Mouse (Mus musculus): Measurements from ENCODE around the gene Invs. TPM values are rescaled to one million over a fixed set of nuclear protein-coding genes. Genes with fewer than 3 reads are reported as not detected.
A peak's percentile ranks its signal among the peaks of the same experiment; 100 is the strongest.

Invs gene
- polyA plus RNA-seq (2012; rRNA removed) = 3.4 and 4.4 TPM in 2 replicates

DNA sequence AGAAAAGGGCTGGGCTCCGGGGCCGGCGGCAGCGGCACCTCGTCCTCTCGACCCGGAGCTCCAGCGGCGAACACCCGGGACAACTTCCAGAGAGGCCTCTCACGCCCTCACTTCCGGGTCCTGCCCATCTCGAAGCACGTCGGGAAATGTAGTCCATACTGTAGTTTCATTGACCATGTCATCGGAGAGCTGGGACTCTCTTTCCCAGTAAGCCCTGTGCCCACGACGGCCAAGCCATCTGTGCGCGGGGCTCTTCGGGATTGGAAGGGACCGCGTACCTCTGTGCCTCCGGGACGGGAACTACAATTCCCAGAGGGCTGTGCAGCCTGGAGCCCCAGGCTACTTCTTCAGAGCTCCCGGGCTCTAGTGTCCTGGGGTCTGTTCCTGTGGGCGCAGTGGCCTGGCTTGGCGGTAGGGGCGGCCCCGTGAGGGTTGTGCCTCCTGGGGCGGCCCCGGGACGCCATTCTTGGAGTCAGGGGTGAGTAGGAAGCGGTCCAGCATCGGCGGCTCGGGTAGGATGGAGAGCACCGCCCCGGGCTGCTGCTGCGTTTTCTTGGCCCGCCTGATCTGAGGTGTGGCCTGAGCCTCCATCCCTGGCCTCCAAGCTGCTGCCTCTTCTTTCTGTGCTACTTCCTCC lies at the start of gene Invs, which contains the start of gene Erp44:
TSS of gene Invs (plus strand) at position 263 of the 637 bp plus-strand sequence.
TSS of gene Erp44 (minus strand) at position 61 of the 637 bp plus-strand sequence.
- WGBS = under 1% methylated on average over 41 of the region's 41 CpGs
- DNase-seq (ENCODE audit: low read depth in 1 of 2, low spot score in 2 of 2) = peak; percentile 90 to 93
- TF ChIP-seq CTCF (IDR thresholded peaks at IDR 0.05; ENCODE audit: extremely low read depth, insufficient read depth, insufficient read length, insufficient replicate concordance) = no peak

DNA sequence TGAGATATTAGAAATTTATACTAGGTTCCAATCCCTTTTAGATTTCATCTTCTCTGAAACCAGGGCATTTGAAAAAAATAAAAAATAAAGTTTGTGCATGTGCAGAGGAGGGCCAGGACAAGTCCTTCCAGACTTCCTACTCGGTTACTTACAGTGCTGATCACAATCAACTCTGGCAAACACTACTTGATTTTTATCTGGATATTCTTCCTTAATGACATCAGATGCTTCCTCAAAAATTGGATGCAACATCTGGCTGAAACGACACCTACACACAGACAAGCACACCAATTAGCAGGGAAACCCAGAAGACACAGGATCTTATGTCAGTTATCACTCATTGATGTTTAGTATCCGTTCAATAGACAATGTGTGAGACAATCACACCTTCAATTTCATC lies 42.8 kb upstream of the Invs start:
- DNase-seq (ENCODE audit: low read depth in 1 of 2, low spot score in 2 of 2) = no peak
- no peak overlapping the region for H3K27ac ChIP-seq (ENCODE audit: insufficient read depth, low read length)
- H3K4me3 ChIP-seq (ENCODE audit: extremely low read depth, insufficient read depth, insufficient read length) = no peak overlapping the region
- no peaks in the 10 kb centered on the region for H3K4me1 ChIP-seq (ENCODE audit: control insufficient read depth, insufficient read depth, insufficient read length)
- H3K27me3 ChIP-seq (ENCODE audit: control insufficient read depth, insufficient read depth, low read length) = no peaks in the 10 kb centered on the region
- WGBS = 85% methylated on average over 3 of the region's 3 CpGs
- TF ChIP-seq CTCF (IDR thresholded peaks at IDR 0.05; ENCODE audit: extremely low read depth, insufficient read depth, insufficient read length, insufficient replicate concordance) (no peak), POLR2A (IDR thresholded peaks at IDR 0.05; ENCODE audit: low read depth, low read length) (no peak)
- peaks cover 5% of the 10 kb centered on the region; the same call in 1 of the 2 replicates for H3K36me3 ChIP-seq (ENCODE audit: control insufficient read depth, insufficient read depth, low read length)

More for the DNA sequence above, at the start of gene Invs, which contains the start of gene Erp44:
- Histone ChIP-seq H3K27ac (ENCODE audit: insufficient read depth, low read length) (peak within 1 kb of the TSS; percentile 73), H3K4me3 (ENCODE audit: extremely low read depth, insufficient read depth, insufficient read length) (peak within 1 kb of the TSS; percentile 88), H3K36me3 (ENCODE audit: control insufficient read depth, insufficient read depth, low read length) (0 out of 2 replicates have a peak, but pooled peaks cover 1% of the 10 kb centered on the region), H3K27me3 (ENCODE audit: control insufficient read depth, insufficient read depth, low read length) (no peaks in the 10 kb centered on the region), H3K4me1 (ENCODE audit: control insufficient read depth, insufficient read depth, insufficient read length) (peaks cover 3% of the 10 kb centered on the region; the same call in 1 of the 2 replicates)

DNA sequence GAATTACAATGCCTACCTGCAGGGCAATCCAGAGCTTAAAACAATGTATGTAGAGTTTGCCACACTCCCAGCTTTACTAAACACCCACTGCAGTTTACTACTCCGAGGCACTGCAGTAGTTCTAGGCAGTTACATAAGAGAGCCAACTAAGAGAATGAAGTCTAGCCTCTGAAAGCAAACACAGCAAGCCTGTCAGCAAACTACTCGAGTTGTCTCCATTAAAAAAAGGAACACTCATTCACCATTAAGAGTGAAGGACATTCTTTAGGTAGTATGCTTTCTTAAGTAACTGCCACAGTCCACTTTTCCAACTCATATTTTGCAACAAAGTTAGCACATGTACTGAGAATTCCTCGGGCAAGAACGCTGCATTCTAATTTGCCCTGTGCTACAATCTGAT lies 40.5 kb upstream of the Invs start:
- peaks cover 5% of the 10 kb centered on the region; the same call in 1 of the 2 replicates for H3K36me3 ChIP-seq (ENCODE audit: control insufficient read depth, insufficient read depth, low read length)
- no peak for DNase-seq (ENCODE audit: low read depth in 1 of 2, low spot score in 2 of 2)
- peaks cover 6% of the 10 kb centered on the region; the same call in 1 of the 2 replicates for H3K4me1 ChIP-seq (ENCODE audit: control insufficient read depth, insufficient read depth, insufficient read length)
- no peak for TF ChIP-seq POLR2A (IDR thresholded peaks at IDR 0.05; ENCODE audit: low read depth, low read length)
- no peak for TF ChIP-seq CTCF (IDR thresholded peaks at IDR 0.05; ENCODE audit: extremely low read depth, insufficient read depth, insufficient read length, insufficient replicate concordance)
- no peaks in the 10 kb centered on the region for H3K27me3 ChIP-seq (ENCODE audit: control insufficient read depth, insufficient read depth, low read length)
- 86% methylated on average over 4 of the region's 4 CpGs for WGBS
- no peak overlapping the region for H3K4me3 ChIP-seq (ENCODE audit: extremely low read depth, insufficient read depth, insufficient read length)
- H3K27ac ChIP-seq (ENCODE audit: insufficient read depth, low read length) = no peak overlapping the region

GRCm38 (mm10) chr4:48242482-48242881 lies 37.1 kb upstream of the Invs start:
- H3K4me3 ChIP-seq (ENCODE audit: extremely low read depth, insufficient read depth, insufficient read length) = no peak overlapping the region; the same call in 1 of the 2 replicates
- no peaks in the 10 kb centered on the region for H3K27me3 ChIP-seq (ENCODE audit: control insufficient read depth, insufficient read depth, low read length)
- H3K27ac ChIP-seq (ENCODE audit: insufficient read depth, low read length) = peak overlapping the region; percentile 23; the same call in 1 of the 2 replicates
- TF ChIP-seq CTCF (IDR thresholded peaks at IDR 0.05; ENCODE audit: extremely low read depth, insufficient read depth, insufficient read length, insufficient replicate concordance) = no peak
- no peak for TF ChIP-seq POLR2A (IDR thresholded peaks at IDR 0.05; ENCODE audit: low read depth, low read length)
- peaks cover 1% of the 10 kb centered on the region; the same call in 1 of the 2 replicates for H3K36me3 ChIP-seq (ENCODE audit: control insufficient read depth, insufficient read depth, low read length)
- DNase-seq (ENCODE audit: low read depth in 1 of 2, low spot score in 2 of 2) = peak; percentile 55 to 63
- 41% methylated on average over 4 of the region's 4 CpGs for WGBS
- peaks cover 8% of the 10 kb centered on the region; the same call in 1 of the 2 replicates for H3K4me1 ChIP-seq (ENCODE audit: control insufficient read depth, insufficient read depth, insufficient read length)

DNA sequence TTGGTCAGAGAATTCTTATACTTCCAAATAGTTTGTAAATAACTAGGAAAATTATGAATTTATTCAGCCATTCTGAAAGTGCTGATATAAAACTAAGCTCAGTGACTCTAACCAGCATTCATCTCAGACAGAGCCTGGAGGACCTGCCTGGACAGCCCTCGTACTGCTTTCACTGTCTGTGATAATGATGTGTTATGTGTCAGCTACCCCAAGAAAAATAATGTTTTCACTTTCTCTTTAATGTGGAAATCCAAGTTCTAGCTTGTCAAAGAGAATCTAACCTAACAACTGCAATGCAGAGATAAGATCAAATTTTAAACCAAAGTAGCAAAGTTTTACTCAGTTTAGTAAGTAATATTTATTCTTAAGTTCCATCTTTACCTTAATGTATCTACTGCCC lies 35.8 kb upstream of the Invs start:
- Histone ChIP-seq H3K4me1 (ENCODE audit: control insufficient read depth, insufficient read depth, insufficient read length) (peaks cover 8% of the 10 kb centered on the region; the same call in 1 of the 2 replicates), H3K27ac (ENCODE audit: insufficient read depth, low read length) (peak overlapping the region; percentile 72; the same call in 1 of the 2 replicates), H3K36me3 (ENCODE audit: control insufficient read depth, insufficient read depth, low read length) (peaks cover 1% of the 10 kb centered on the region; the same call in 1 of the 2 replicates), H3K27me3 (ENCODE audit: control insufficient read depth, insufficient read depth, low read length) (no peaks in the 10 kb centered on the region), H3K4me3 (ENCODE audit: extremely low read depth, insufficient read depth, insufficient read length) (no peak overlapping the region)
- no peak for DNase-seq (ENCODE audit: low read depth in 1 of 2, low spot score in 2 of 2)
- 33% methylated on average over 1 of the region's 1 CpGs for WGBS
- TF ChIP-seq POLR2A (IDR thresholded peaks at IDR 0.05; ENCODE audit: low read depth, low read length) = no peak
- no peak for TF ChIP-seq CTCF (IDR thresholded peaks at IDR 0.05; ENCODE audit: extremely low read depth, insufficient read depth, insufficient read length, insufficient replicate concordance)

- no peak for TF ChIP-seq POLR2A (IDR thresholded peaks at IDR 0.05; ENCODE audit: low read depth, low read length)
- Histone ChIP-seq H3K4me3 (ENCODE audit: extremely low read depth, insufficient read depth, insufficient read length) (no peak overlapping the region), H3K36me3 (ENCODE audit: control insufficient read depth, insufficient read depth, low read length) (no peaks in the 10 kb centered on the region; the same call in 1 of the 2 replicates), H3K27ac (ENCODE audit: insufficient read depth, low read length) (peak overlapping the region; percentile 49; the same call in 1 of the 2 replicates), H3K4me1 (ENCODE audit: control insufficient read depth, insufficient read depth, insufficient read length) (peaks cover 8% of the 10 kb centered on the region; the same call in 1 of the 2 replicates), H3K27me3 (ENCODE audit: control insufficient read depth, insufficient read depth, low read length) (no peaks in the 10 kb centered on the region)
- no peak for DNase-seq (ENCODE audit: low read depth in 1 of 2, low spot score in 2 of 2)
- 53% methylated on average over 2 of the region's 2 CpGs for WGBS
These were observed 35.3 kb upstream of the Invs start for GRCm38 (mm10) chr4:48244280-48244679.

DNA sequence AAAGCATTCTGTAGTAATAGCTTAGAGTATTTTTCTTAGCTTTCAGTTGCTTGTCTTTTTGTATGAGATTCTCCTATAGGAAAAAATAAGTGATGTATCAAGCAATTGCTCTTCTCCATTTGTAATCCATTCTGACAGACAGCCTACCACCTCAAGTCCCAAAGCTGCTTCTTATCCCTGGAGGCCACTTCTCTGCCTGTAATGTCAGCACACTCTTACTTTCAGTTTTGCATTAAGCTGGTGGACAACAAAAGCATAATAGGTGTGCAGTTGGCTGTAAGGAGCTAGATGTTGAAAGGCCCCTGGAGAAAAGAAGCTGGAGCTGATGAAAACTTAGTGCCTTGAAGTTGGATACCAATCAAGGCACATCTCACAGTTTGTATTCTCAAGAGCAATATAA lies 26.3 kb upstream of the Invs start:
- DNase-seq (ENCODE audit: low read depth in 1 of 2, low spot score in 2 of 2) = no peak
- Histone ChIP-seq H3K36me3 (ENCODE audit: control insufficient read depth, insufficient read depth, low read length) (no peaks in the 10 kb centered on the region), H3K4me1 (ENCODE audit: control insufficient read depth, insufficient read depth, insufficient read length) (peaks cover 6% of the 10 kb centered on the region), H3K27ac (ENCODE audit: insufficient read depth, low read length) (no peak overlapping the region), H3K4me3 (ENCODE audit: extremely low read depth, insufficient read depth, insufficient read length) (no peak overlapping the region), H3K27me3 (ENCODE audit: control insufficient read depth, insufficient read depth, low read length) (no peaks in the 10 kb centered on the region)
- no peak for TF ChIP-seq POLR2A (IDR thresholded peaks at IDR 0.05; ENCODE audit: low read depth, low read length)
